Comparison of ENCODE assay signal across 12 mouse cellular contexts in genomic region chr15:80563634-80564208, GRCm38 (mm10). TPM values are rescaled to one million over a fixed set of nuclear protein-coding genes. Genes with fewer than 3 reads are reported as not detected.
DNase-seq lines count a peak whose midpoint lies in the region; ATAC-seq and TF ChIP-seq lines count a peak whose summit lies in the region.
"Had no signal": no experiment of that assay in that cellular context is flagged by ENCODE, and none has a peak within 500 bp of the region (broad histone marks: within the 10 kb centered on the region; RNA-seq: fewer than 3 reads in every experiment).

No protein-coding gene starts in this region.

- no peak overlapping the region for H3K9ac ChIP-seq in forebrain, postnatal 0 days

- no peak overlapping the region for H3K27ac ChIP-seq in forebrain, postnatal 0 days (ENCODE audit: low read depth, low read length)
- no peak overlapping the region for H3K27ac ChIP-seq in forebrain, embryonic 10.5 days

- no peak overlapping the region for H3K4me3 ChIP-seq in forebrain, postnatal 0 days (ENCODE audit: low read depth, low read length)
- H3K4me3 ChIP-seq in forebrain, embryonic 10.5 days: no peak overlapping the region
- H3K4me3 ChIP-seq in lung, adult 2 months (replicated peaks; ENCODE audit: extremely low read depth, low read depth, low read length): no peak overlapping the region

- no peak for TF ChIP-seq POLR2A in lung, adult 2 months (IDR thresholded peaks at IDR 0.05; ENCODE audit: borderline replicate concordance, extremely low read depth, low read depth, low read length)
- TF ChIP-seq POLR2A in brain, embryonic 14.5 days (IDR thresholded peaks at IDR 0.05; ENCODE audit: borderline replicate concordance, extremely low read depth, insufficient read depth, insufficient read length, poor library complexity, severe bottlenecking): no peak

- TF ChIP-seq CTCF in forebrain, postnatal 0 days (IDR thresholded peaks at IDR 0.05; ENCODE audit: low read depth): peak; percentile 42; the same call in 1 of the 2 replicates
- TF ChIP-seq CTCF in lung, adult 2 months (IDR thresholded peaks at IDR 0.05; ENCODE audit: insufficient read depth, low read length): peak; percentile 32; the same call in 1 of the 2 replicates
- peak; percentile 50; the same call in 1 of the 2 replicates for TF ChIP-seq CTCF in brain, embryonic 14.5 days (IDR thresholded peaks at IDR 0.05; ENCODE audit: borderline replicate concordance, extremely low read depth, insufficient read depth, insufficient read length)

- H3K27me3 ChIP-seq in forebrain, postnatal 0 days (ENCODE audit: insufficient read depth, low read length): no peaks in the 10 kb centered on the region
- H3K27me3 ChIP-seq in forebrain, embryonic 10.5 days (ENCODE audit: poor library complexity, severe bottlenecking): no peaks in the 10 kb centered on the region
- H3K27me3 ChIP-seq in splenic B cell, adult 2 months (ENCODE audit: control insufficient read depth, insufficient read depth, low read length, poor library complexity, severe bottlenecking): no peaks in the 10 kb centered on the region

- H3K36me3 ChIP-seq in forebrain, postnatal 0 days (ENCODE audit: insufficient read depth): no peaks in the 10 kb centered on the region
- H3K36me3 ChIP-seq in forebrain, embryonic 10.5 days (replicated peaks): no peaks in the 10 kb centered on the region
- no peaks in the 10 kb centered on the region for H3K36me3 ChIP-seq in splenic B cell, adult 2 months (ENCODE audit: control insufficient read depth, insufficient read depth, low read length, poor library complexity, severe bottlenecking)
- H3K36me3 ChIP-seq: G1E had no signal

- no peak for DNase-seq in forebrain, postnatal 0 days
- DNase-seq in forebrain, embryonic 10.5 days (ENCODE audit: extremely low spot score, low spot score): no peak
- DNase-seq in lung, adult 2 months: no peak
- DNase-seq in lung, postnatal 10 days: no peak
- DNase-seq in brain, embryonic 14.5 days (ENCODE audit: low read depth): no peak
- peak; percentile 59 for DNase-seq in splenic B cell, adult 2 months (ENCODE audit: low read depth, low spot score)
- no peak for DNase-seq in cerebellum, adult 9-10 months
- DNase-seq in adrenal gland, postnatal 4 days (ENCODE audit: low spot score in 2 of 2): no peak
- DNase-seq: heart, postnatal 36 days had no signal

- no peaks in the 10 kb centered on the region for H3K9me3 ChIP-seq in forebrain, postnatal 0 days (ENCODE audit: low read length)
- H3K9me3 ChIP-seq in forebrain, embryonic 10.5 days: no peaks in the 10 kb centered on the region
- H3K9me3 ChIP-seq: G1E had no signal

- H3K4me2 ChIP-seq in forebrain, postnatal 0 days (ENCODE audit: low read depth): no peak overlapping the region

- ATAC-seq in forebrain, postnatal 0 days: no peak

- WGBS in forebrain, postnatal 0 days: 92% methylated on average over 6 of the region's 6 CpGs
- WGBS in forebrain, embryonic 10.5 days: 88% methylated on average over 6 of the region's 6 CpGs
- 87% methylated on average over 6 of the region's 6 CpGs for WGBS in lung, adult 2 months

- peaks cover 3% of the 10 kb centered on the region; the same call in 1 of the 2 replicates for H3K4me1 ChIP-seq in forebrain, postnatal 0 days (ENCODE audit: insufficient read depth)
- H3K4me1 ChIP-seq in forebrain, embryonic 10.5 days: peaks cover 8% of the 10 kb centered on the region; the same call in 1 of the 2 replicates
- H3K4me1 ChIP-seq in lung, adult 2 months (ENCODE audit: control insufficient read depth, insufficient read depth, low read length): no peaks in the 10 kb centered on the region; the same call in 1 of the 2 replicates

RNA-seq across cellular contexts. Expression of gene Enthd1, which starts 1.2 kb away (rescaled TPM):
- total RNA-seq in forebrain, postnatal 0 days (2014; rRNA removed): not detected in 2 replicates
- not detected in 2 replicates for polyA plus RNA-seq in forebrain, postnatal 0 days (2015; fragmentation: Nextera tagmentation; extraction: Ambion mirVana)
- polyA plus RNA-seq in forebrain, embryonic 10.5 days (2016; fragmentation: Nextera tagmentation; extraction: Ambion mirVana): not detected in 2 replicates
- not detected in 2 replicates for polyA plus RNA-seq in lung, adult 2 months (2012; rRNA removed)
- polyA plus RNA-seq in brain, embryonic 14.5 days (2012; rRNA removed): not detected in 2 replicates
- not detected for total RNA-seq in adrenal gland, postnatal 4 days (2021)
- total RNA-seq: gastrocnemius, adult 18-20 months; heart, postnatal 36 days had no signal
- polyA plus RNA-seq: embryonic facial prominence, embryonic 11.5 days; G1E had no signal

RNA-seq across cellular contexts. Expression of gene Grap2, which starts 8.7 kb away (rescaled TPM):
- total RNA-seq in forebrain, postnatal 0 days (2014; rRNA removed): 0.23 TPM in 1 of 2 replicates, not detected in the other
- 0.21 TPM in 1 of 2 replicates, not detected in the other for polyA plus RNA-seq in forebrain, postnatal 0 days (2015; fragmentation: Nextera tagmentation; extraction: Ambion mirVana)
- polyA plus RNA-seq in forebrain, embryonic 10.5 days (2016; fragmentation: Nextera tagmentation; extraction: Ambion mirVana): 1.4 and 1.5 TPM in 2 replicates
- 5.3 and 7.3 TPM in 2 replicates for polyA plus RNA-seq in lung, adult 2 months (2012; rRNA removed)
- polyA plus RNA-seq in brain, embryonic 14.5 days (2012; rRNA removed): 0.30 and 0.49 TPM in 2 replicates
- total RNA-seq in adrenal gland, postnatal 4 days (2021): 1 to 10 TPM; 1.3 to 1.7 TPM
